19 mouse cellular contexts compared by ENCODE assay signal in genomic region chr17:71018616-71019308, GRCm38 (mm10). TPM values are rescaled to one million over a fixed set of nuclear protein-coding genes. Genes with fewer than 3 reads are reported as not detected.
A peak's percentile ranks its signal among the peaks of the same experiment; 100 is the strongest.
DNase-seq lines count a peak whose midpoint lies in the region; ATAC-seq lines count a peak whose summit lies in the region.
"Had no signal": no experiment of that assay in that cellular context is flagged by ENCODE, and none has a peak within 500 bp of the region (broad histone marks: within the 10 kb centered on the region; RNA-seq: fewer than 3 reads in every experiment).

No protein-coding gene starts in this region.

- no peaks in the 10 kb centered on the region for H3K9me3 ChIP-seq in heart, embryonic 11.5 days (replicated peaks; ENCODE audit: control insufficient read depth, low read length)
- no peaks in the 10 kb centered on the region for H3K9me3 ChIP-seq in megakaryocyte, embryonic 14.5 days
- H3K9me3 ChIP-seq in intestine, embryonic 16.5 days (ENCODE audit: control insufficient read depth, low read length): no peaks in the 10 kb centered on the region
- H3K9me3 ChIP-seq: forebrain, embryonic 12.5 days; hindbrain, embryonic 10.5 days had no signal

- DNase-seq in heart, postnatal 25 days (ENCODE audit: low spot score): no peak
- no peak for DNase-seq in layer of hippocampus, postnatal 36 days
- no peak for DNase-seq in right cerebral cortex, postnatal 14 days
- DNase-seq: adrenal gland, postnatal 36 days; cerebellum, adult 2 months; cerebellum, postnatal 36 days; gastrocnemius, postnatal 10 days; kidney, adult 9 months; kidney, postnatal 4 days; liver; lung, postnatal 14 days; retina, postnatal 1 day; right cerebral cortex, postnatal 4 days had no signal

- ATAC-seq in heart, embryonic 11.5 days (replicated peaks; ENCODE audit: insufficient number of reproducible peaks, low FRiP score, low TSS enrichment): no peak
- ATAC-seq in megakaryocyte, adult 5-6 weeks (ENCODE audit: poor library complexity, severe bottlenecking): no peak
- no peak for ATAC-seq in intestine, embryonic 16.5 days

- H3K27me3 ChIP-seq in heart, embryonic 11.5 days (ENCODE audit: control insufficient read depth, insufficient read depth, low read length): no peaks in the 10 kb centered on the region
- H3K27me3 ChIP-seq in megakaryocyte, embryonic 14.5 days (replicated peaks): no peaks in the 10 kb centered on the region
- no peaks in the 10 kb centered on the region for H3K27me3 ChIP-seq in intestine, embryonic 16.5 days (replicated peaks; ENCODE audit: control insufficient read depth, insufficient read depth, low read length)

- H3K4me1 ChIP-seq in heart, embryonic 11.5 days (ENCODE audit: control insufficient read depth, insufficient read depth, low read length): peaks cover 18% of the 10 kb centered on the region
- peaks cover 71% of the 10 kb centered on the region for H3K4me1 ChIP-seq in megakaryocyte, embryonic 14.5 days
- H3K4me1 ChIP-seq in intestine, embryonic 16.5 days (ENCODE audit: control insufficient read depth, insufficient read depth, low read length): peaks cover 8% of the 10 kb centered on the region

- H3K4me2 ChIP-seq in heart, embryonic 11.5 days: peak overlapping the region; percentile 47
- H3K4me2 ChIP-seq in intestine, embryonic 16.5 days (ENCODE audit: low read depth, low read length): peak overlapping the region; percentile 34; the same call in 1 of the 2 replicates
- H3K4me2 ChIP-seq: forebrain, embryonic 12.5 days had no signal

- intact Hi-C loops in heart, postnatal 25 days (cut with DNase I): no loop called here

- peak overlapping the region; percentile 52 for H3K4me3 ChIP-seq in heart, embryonic 11.5 days (ENCODE audit: low read depth, low read length)
- peak overlapping the region; percentile 91 for H3K4me3 ChIP-seq in megakaryocyte, embryonic 14.5 days (replicated peaks)
- no peak overlapping the region for H3K4me3 ChIP-seq in intestine, embryonic 16.5 days (ENCODE audit: low read length)
- H3K4me3 ChIP-seq: forebrain, embryonic 12.5 days; hindbrain, embryonic 10.5 days had no signal

- 49% methylated on average over 15 of the region's 15 CpGs for WGBS in heart, embryonic 11.5 days (ENCODE audit: insufficient replicate concordance)
- 82% methylated on average over 15 of the region's 15 CpGs for WGBS in intestine, embryonic 16.5 days

- H3K9ac ChIP-seq in heart, embryonic 11.5 days (ENCODE audit: low read depth, low read length): peak overlapping the region; percentile 90
- no peak overlapping the region for H3K9ac ChIP-seq in intestine, embryonic 16.5 days (ENCODE audit: low read depth, low read length)
- H3K9ac ChIP-seq: forebrain, embryonic 12.5 days had no signal

- H3K27ac ChIP-seq in heart, embryonic 11.5 days (ENCODE audit: low read depth, low read length): peak overlapping the region; percentile 99
- H3K27ac ChIP-seq in intestine, embryonic 16.5 days (ENCODE audit: low read length): no peak overlapping the region
- H3K27ac ChIP-seq: forebrain, embryonic 12.5 days; hindbrain, embryonic 10.5 days had no signal

- H3K36me3 ChIP-seq in heart, embryonic 11.5 days (ENCODE audit: control insufficient read depth, insufficient read depth, low read length): no peaks in the 10 kb centered on the region
- H3K36me3 ChIP-seq in megakaryocyte, embryonic 14.5 days (replicated peaks; ENCODE audit: low read length): peaks cover 24% of the 10 kb centered on the region
- H3K36me3 ChIP-seq in intestine, embryonic 16.5 days (ENCODE audit: control insufficient read depth, insufficient read depth, low read length): no peaks in the 10 kb centered on the region
- H3K36me3 ChIP-seq: forebrain, embryonic 12.5 days; hindbrain, embryonic 10.5 days had no signal

RNA-seq across cellular contexts. Expression of gene Myl12a, which starts 16.1 kb away (rescaled TPM):
- polyA plus RNA-seq in heart, embryonic 11.5 days (2014; fragmentation: Nextera tagmentation; extraction: Ambion mirVana): 878 and 906 TPM in 2 replicates
- total RNA-seq in heart, postnatal 25 days (2021): 100 to 1,000 TPM; 944 to 988 TPM
- 12.3 and 26.2 TPM in 2 replicates for polyA plus RNA-seq in megakaryocyte, embryonic 14.5 days (2012; ENCODE audit: insufficient read depth, low replicate concordance)
- 445 and 515 TPM in 2 replicates for total RNA-seq in megakaryocyte, adult 5-6 weeks (2015)
- 230 and 278 TPM in 2 replicates for total RNA-seq in megakaryocyte, adult 5-6 weeks (2017)
- polyA plus RNA-seq in intestine, embryonic 16.5 days (2015; fragmentation: Nextera tagmentation; extraction: Ambion mirVana): 485 and 503 TPM in 2 replicates
- total RNA-seq in layer of hippocampus, postnatal 36 days (2021): 10 to 100 TPM; 38.0 to 48.0 TPM

RNA-seq across cellular contexts. Expression of gene Myom1, which starts 16.3 kb away (rescaled TPM):
- polyA plus RNA-seq in heart, embryonic 11.5 days (2014; fragmentation: Nextera tagmentation; extraction: Ambion mirVana): 208 and 237 TPM in 2 replicates
- 1,000 to 10,000 TPM; 1,192 to 1,218 TPM for total RNA-seq in heart, postnatal 25 days (2021)
- polyA plus RNA-seq in megakaryocyte, embryonic 14.5 days (2012; ENCODE audit: insufficient read depth, low replicate concordance): 8.2 and 12.3 TPM in 2 replicates
- 0.07 and 0.11 TPM in 2 replicates for total RNA-seq in megakaryocyte, adult 5-6 weeks (2015)
- total RNA-seq in megakaryocyte, adult 5-6 weeks (2017): 0.44 and 0.69 TPM in 2 replicates
- 10.6 and 10.8 TPM in 2 replicates for polyA plus RNA-seq in intestine, embryonic 16.5 days (2015; fragmentation: Nextera tagmentation; extraction: Ambion mirVana)
- 1 to 10 TPM; 1.5 to 1.7 TPM for total RNA-seq in layer of hippocampus, postnatal 36 days (2021)

Comparison
In these comparisons a context has a peak if more than half of its experiments do, and no peak if none do; other contexts are left out.
1. RNA of gene Myl12a, which starts 16.1 kb away (total RNA-seq): 944 to 988 TPM in heart, postnatal 25 days and 230 to 515 TPM in megakaryocyte, adult 5-6 weeks; 38.0 to 48.0 TPM in layer of hippocampus, postnatal 36 days; every median in the first group is over 4 times any median in the second.
2. RNA of gene Myom1, which starts 16.3 kb away (total RNA-seq): 1,192 to 1,218 TPM in heart, postnatal 25 days; 1.5 to 1.7 TPM in layer of hippocampus, postnatal 36 days and 0.07 to 0.69 TPM in megakaryocyte, adult 5-6 weeks; every median in the first group is over 100 times any median in the second.